Mouse (Mus musculus): ENCODE results near the gene Pard3b.

- TF ChIP-seq CTCF (conservative IDR thresholded peaks at IDR 0.05; ENCODE audit: low read length), result no peak
- no peak for TF ChIP-seq POU5F1 (IDR thresholded peaks at IDR 0.05; ENCODE audit: borderline replicate concordance, low read length)
These were observed 212.6 kb downstream of the Pard3b start for GRCm38 (mm10) chr1:61851176-61851575.
